Mouse (Mus musculus): Measurements from ENCODE around the gene Sema4c. TPM values are rescaled to one million over a fixed set of nuclear protein-coding genes. Genes with fewer than 3 reads are reported as not detected.

The Sema4c gene
- polyA plus RNA-seq, 1 experiment from 2014 or later = 2.0 TPM

DNA sequence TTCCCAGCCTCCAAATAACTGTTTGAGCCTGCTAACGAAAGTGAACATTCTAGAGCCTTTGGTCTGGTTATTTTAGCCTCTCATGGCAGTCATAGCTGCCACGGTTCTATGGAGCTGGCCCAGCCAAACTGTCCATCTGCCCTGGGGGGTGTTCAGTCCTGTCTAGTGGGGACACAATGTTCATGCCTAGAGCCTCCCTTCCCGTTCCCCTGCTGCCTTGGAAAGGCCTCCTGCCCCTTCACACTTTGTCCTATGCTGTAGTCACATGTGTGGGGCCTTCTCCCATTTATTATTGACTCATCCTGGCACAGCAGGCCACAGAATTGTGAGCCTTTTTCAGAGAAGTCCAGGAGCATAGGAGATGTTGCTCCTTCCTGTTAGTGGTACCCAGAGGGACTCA lies 39.9 kb downstream of the Sema4c start:
- H3K4me3 ChIP-seq (ENCODE audit: low read depth, low read length) = no peak overlapping the region
- no peak overlapping the region for H3K4me2 ChIP-seq (ENCODE audit: low read depth, low read length)
- no peaks in the 10 kb centered on the region for H3K9me3 ChIP-seq (replicated peaks; ENCODE audit: control insufficient read depth, low read length)
- WGBS (ENCODE audit: insufficient replicate concordance) = 58% methylated on average over 3 of the region's 3 CpGs
- peaks cover 5% of the 10 kb centered on the region for H3K4me1 ChIP-seq (ENCODE audit: control insufficient read depth, low read depth, low read length)
- no peak overlapping the region for H3K27ac ChIP-seq (ENCODE audit: low read length)
- H3K9ac ChIP-seq (ENCODE audit: low read depth, low read length) = no peak overlapping the region
- peaks cover 13% of the 10 kb centered on the region for H3K36me3 ChIP-seq (ENCODE audit: control insufficient read depth, insufficient read depth)
- no peaks in the 10 kb centered on the region for H3K27me3 ChIP-seq (ENCODE audit: control insufficient read depth, insufficient read depth, low read depth, low read length)
- no peak for ATAC-seq (ENCODE audit: low read depth)

DNA sequence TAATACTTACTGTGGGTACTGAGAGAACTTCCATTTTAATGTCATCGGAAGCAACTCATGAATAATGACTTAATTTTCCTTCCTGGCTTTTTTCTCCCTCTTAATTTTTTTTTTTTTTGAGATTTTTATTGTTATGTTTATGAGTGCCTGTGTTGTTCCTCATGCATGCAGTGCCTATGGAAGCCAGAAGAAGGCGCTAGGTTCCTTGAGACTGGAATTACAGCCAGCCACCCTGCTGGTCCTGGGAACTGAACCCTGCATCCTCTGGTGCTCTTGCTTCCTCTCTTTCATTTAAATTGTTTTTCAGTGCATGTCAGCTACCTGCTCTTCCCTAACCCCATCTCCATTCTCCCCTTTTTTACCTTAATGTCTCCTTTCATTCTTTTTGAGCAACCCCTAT lies 44.4 kb downstream of the Sema4c start:
- peak overlapping the region; percentile 91; the same call in 1 of the 2 replicates for H3K4me2 ChIP-seq (ENCODE audit: low read depth, low read length)
- WGBS (ENCODE audit: insufficient replicate concordance) = 71% methylated on average over 2 of the region's 2 CpGs
- no peaks in the 10 kb centered on the region for H3K27me3 ChIP-seq (ENCODE audit: control insufficient read depth, insufficient read depth, low read depth, low read length)
- H3K9ac ChIP-seq (ENCODE audit: low read depth, low read length) = peak overlapping the region; percentile 21; the same call in 1 of the 2 replicates
- H3K9me3 ChIP-seq (replicated peaks; ENCODE audit: control insufficient read depth, low read length) = no peaks in the 10 kb centered on the region
- peak overlapping the region; percentile 89 for H3K4me3 ChIP-seq (ENCODE audit: low read depth, low read length)
- peaks cover 13% of the 10 kb centered on the region for H3K4me1 ChIP-seq (ENCODE audit: control insufficient read depth, low read depth, low read length)
- no peak overlapping the region for H3K27ac ChIP-seq (ENCODE audit: low read length)
- H3K36me3 ChIP-seq (ENCODE audit: control insufficient read depth, insufficient read depth) = no peaks in the 10 kb centered on the region
- no peak for ATAC-seq (ENCODE audit: low read depth)

DNA sequence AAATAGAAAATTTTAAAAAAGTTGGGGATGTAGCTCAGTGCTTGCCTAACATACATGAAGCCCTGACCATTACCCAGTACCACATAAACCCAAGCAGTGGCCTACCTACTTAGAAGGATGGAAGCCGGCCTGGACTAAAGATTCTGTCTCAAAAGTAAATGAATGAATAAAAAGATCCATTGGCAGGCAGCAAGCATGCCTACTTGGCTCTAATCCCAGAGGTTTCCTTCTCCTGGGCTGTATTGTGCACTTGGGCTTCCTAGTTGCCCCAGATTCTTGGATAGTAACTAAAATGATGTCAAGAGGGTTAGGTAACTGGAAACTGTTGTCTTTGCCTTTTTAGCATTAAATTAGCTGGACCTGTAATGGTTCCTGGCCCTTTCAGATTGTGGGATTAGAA lies 44.8 kb downstream of the Sema4c start:
- Histone ChIP-seq H3K9me3 (replicated peaks; ENCODE audit: control insufficient read depth, low read length) (no peaks in the 10 kb centered on the region), H3K9ac (ENCODE audit: low read depth, low read length) (peak overlapping the region; percentile 21; the same call in 1 of the 2 replicates), H3K4me3 (ENCODE audit: low read depth, low read length) (peak overlapping the region; percentile 89), H3K4me1 (ENCODE audit: control insufficient read depth, low read depth, low read length) (peaks cover 13% of the 10 kb centered on the region), H3K36me3 (ENCODE audit: control insufficient read depth, insufficient read depth) (no peaks in the 10 kb centered on the region), H3K27ac (ENCODE audit: low read length) (no peak overlapping the region), H3K27me3 (ENCODE audit: control insufficient read depth, insufficient read depth, low read depth, low read length) (no peaks in the 10 kb centered on the region), H3K4me2 (ENCODE audit: low read depth, low read length) (peak overlapping the region; percentile 91)
- WGBS (ENCODE audit: insufficient replicate concordance) = 24% methylated on average over 1 of the region's 1 CpGs
- no peak for ATAC-seq (ENCODE audit: low read depth)

DNA sequence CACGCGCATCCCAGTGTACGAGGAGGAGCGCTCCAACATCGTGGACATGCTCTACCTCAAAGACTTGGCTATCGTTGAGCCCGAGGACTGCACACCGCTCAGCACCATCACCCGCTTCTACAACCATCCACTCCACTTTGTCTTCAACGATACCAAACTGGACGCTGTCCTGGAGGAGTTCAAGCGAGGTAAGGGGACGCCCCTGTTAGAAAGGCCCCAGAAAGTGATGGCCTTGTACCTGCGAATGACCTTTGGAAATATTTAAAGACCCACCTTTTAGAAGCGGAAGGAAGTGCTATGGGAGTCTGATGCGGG lies 45.2 kb downstream of the Sema4c start:
- Histone ChIP-seq H3K27me3 (ENCODE audit: control insufficient read depth, insufficient read depth, low read depth, low read length) (no peaks in the 10 kb centered on the region), H3K4me1 (ENCODE audit: control insufficient read depth, low read depth, low read length) (peaks cover 13% of the 10 kb centered on the region), H3K4me3 (ENCODE audit: low read depth, low read length) (peak overlapping the region; percentile 89), H3K27ac (ENCODE audit: low read length) (no peak overlapping the region), H3K9me3 (replicated peaks; ENCODE audit: control insufficient read depth, low read length) (no peaks in the 10 kb centered on the region), H3K36me3 (ENCODE audit: control insufficient read depth, insufficient read depth) (no peaks in the 10 kb centered on the region), H3K9ac (ENCODE audit: low read depth, low read length) (peak overlapping the region; percentile 85), H3K4me2 (ENCODE audit: low read depth, low read length) (peak overlapping the region; percentile 91)
- 5% methylated on average over 16 of the region's 16 CpGs for WGBS (ENCODE audit: insufficient replicate concordance)
- ATAC-seq (ENCODE audit: low read depth) = no peak

DNA sequence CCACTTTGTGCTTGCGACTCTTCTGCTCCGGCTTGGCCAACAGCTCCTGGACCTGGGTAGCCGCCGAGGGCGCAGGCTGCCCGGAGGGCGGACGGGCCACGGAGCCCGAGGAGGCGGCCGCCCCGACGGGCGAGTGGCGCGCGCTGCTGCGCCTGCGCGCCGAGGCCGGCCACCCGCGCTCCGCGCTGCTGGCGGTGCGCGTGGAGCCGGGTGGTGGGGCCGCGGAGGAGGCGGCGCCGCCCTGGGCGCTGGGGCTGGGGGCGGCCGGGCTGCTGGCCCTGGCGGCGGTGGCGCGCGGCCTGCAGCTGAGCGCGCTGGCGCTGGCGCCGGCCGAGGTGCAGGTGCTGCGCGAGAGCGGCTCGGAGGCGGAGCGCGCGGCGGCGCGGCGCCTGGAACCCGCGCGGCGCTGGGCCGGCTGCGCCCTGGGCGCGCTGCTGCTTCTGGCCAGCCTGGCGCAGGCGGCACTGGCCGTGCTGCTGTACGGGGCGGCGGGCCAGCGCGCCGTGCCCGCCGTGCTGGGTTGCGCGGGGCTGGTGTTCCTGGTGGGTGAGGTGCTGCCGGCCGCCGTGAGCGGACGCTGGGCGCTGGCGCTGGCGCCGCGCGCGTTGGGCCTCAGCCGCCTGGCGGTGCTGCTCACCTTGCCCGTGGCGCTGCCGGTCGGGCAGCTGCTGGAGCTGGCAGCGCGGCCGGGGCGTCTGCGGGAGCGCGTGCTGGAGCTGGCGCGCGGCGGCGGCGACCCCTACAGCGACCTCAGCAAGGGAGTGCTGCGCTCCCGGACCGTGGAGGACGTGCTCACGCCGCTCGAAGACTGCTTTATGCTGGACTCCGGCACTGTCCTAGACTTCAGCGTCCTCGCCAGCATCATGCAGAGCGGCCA lies 45.8 kb downstream of the Sema4c start:
- Histone ChIP-seq H3K27me3 (ENCODE audit: control insufficient read depth, insufficient read depth, low read depth, low read length) (no peaks in the 10 kb centered on the region), H3K9me3 (replicated peaks; ENCODE audit: control insufficient read depth, low read length) (no peaks in the 10 kb centered on the region), H3K4me2 (ENCODE audit: low read depth, low read length) (peak overlapping the region; percentile 91), H3K9ac (ENCODE audit: low read depth, low read length) (peak overlapping the region; percentile 85), H3K4me3 (ENCODE audit: low read depth, low read length) (peak overlapping the region; percentile 89), H3K27ac (ENCODE audit: low read length) (peak overlapping the region; percentile 94), H3K36me3 (ENCODE audit: control insufficient read depth, insufficient read depth) (no peaks in the 10 kb centered on the region), H3K4me1 (ENCODE audit: control insufficient read depth, low read depth, low read length) (peaks cover 13% of the 10 kb centered on the region)
- peak; percentile 44 for ATAC-seq (ENCODE audit: low read depth)
- WGBS (ENCODE audit: insufficient replicate concordance) = 0% methylated on average over 84 of the region's 126 CpGs

DNA sequence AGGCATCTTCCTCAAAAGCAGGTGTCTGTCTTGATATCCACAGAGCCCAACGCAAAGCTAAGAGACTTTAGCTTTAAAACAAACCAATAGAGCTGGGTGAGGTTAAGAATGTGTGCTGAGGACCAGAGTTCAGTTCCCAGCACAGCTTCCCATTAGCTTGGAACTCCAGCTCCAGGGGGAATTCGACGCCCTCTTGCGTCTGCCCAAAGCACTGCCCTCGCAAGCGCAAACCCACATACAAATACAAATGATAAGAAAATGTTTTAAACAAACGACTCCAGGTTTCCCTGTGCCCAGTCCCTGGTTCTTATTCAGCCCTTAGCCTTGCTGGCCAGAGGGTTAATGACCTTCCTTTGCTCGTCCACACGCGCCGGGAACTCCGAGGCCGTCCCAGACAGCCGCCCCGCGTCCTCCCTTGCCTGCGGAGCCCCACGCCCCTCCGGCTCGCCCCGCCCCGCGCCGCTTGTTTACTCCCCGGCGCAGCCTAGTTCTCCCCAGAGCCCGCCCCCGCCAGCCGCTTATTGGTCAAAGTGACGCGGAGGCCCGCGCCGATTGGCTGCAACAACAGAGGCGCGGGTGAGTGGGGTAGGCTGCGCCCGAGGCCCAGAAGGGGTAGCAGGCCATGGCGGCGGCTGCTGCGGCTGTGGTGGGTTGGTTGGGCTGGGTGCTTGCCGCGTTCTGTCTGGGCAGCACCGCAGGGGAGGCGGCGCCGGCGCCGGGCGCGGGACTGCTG lies 46.7 kb downstream of the Sema4c start, which contains the start of gene Cnnm3:
Gene Cnnm3 (plus strand): TSS at position 579 of the 733 bp plus-strand sequence.
- peak within 1 kb of the TSS; percentile 85 for H3K9ac ChIP-seq (ENCODE audit: low read depth, low read length)
- H3K36me3 ChIP-seq (ENCODE audit: control insufficient read depth, insufficient read depth) = no peaks in the 10 kb centered on the region
- WGBS (ENCODE audit: insufficient replicate concordance) = 1% methylated on average over 49 of the region's 51 CpGs
- peak within 1 kb of the TSS; percentile 94 for H3K27ac ChIP-seq (ENCODE audit: low read length)
- H3K9me3 ChIP-seq (replicated peaks; ENCODE audit: control insufficient read depth, low read length) = no peaks in the 10 kb centered on the region
- ATAC-seq (ENCODE audit: low read depth) = peak; percentile 99
- H3K4me1 ChIP-seq (ENCODE audit: control insufficient read depth, low read depth, low read length) = peaks cover 13% of the 10 kb centered on the region
- H3K27me3 ChIP-seq (ENCODE audit: control insufficient read depth, insufficient read depth, low read depth, low read length) = no peaks in the 10 kb centered on the region
- peak within 1 kb of the TSS; percentile 91 for H3K4me2 ChIP-seq (ENCODE audit: low read depth, low read length)
- H3K4me3 ChIP-seq (ENCODE audit: low read depth, low read length) = peak within 1 kb of the TSS; percentile 89

DNA sequence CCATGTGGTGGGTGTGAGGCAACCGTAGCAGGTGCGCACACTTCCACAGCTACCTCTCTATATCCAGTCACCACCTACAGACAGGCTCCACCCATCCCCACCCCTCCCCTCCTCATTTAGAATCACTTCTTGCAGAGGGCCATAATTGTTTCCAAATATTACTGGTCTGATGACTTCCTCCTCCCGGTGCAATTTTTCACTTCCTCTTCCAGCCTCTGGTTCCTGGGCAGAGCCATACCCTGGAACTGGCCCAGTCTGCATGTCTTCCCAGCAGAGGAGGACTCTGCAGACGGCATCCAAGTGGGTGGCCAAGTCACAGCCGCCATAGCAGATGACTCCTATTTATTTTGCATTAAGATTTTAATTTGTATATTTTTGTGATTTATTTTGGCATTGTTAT lies 49.9 kb downstream of the Sema4c start:
- no peak for ATAC-seq (ENCODE audit: low read depth)
- 51% methylated on average over 5 of the region's 5 CpGs for WGBS (ENCODE audit: insufficient replicate concordance)
- H3K27ac ChIP-seq (ENCODE audit: low read length) = no peak overlapping the region

DNA sequence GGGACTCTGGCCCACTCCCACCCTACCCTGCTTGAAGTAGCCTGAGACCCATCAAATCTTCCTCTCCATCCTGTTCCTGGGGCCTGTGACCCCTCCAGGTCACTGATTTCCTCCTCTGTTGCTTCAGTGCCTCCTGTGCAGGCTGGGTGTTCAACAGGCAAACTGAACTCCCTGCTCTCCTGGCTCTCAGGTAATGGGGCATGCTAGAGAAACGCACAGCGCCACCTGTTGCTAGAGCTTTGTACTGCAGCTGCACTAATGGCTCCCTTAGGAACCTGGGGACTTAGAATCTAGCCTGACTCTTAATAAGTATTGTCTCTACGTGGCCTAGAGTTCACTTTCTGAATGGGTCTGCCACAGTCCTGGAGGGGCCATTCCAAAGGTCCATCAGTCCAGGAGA lies 56.9 kb downstream of the Sema4c start:
- H3K36me3 ChIP-seq (ENCODE audit: control insufficient read depth, insufficient read depth) = no peaks in the 10 kb centered on the region
- 3% methylated on average over 3 of the region's 3 CpGs for WGBS (ENCODE audit: insufficient replicate concordance)
- H3K27ac ChIP-seq (ENCODE audit: low read length) = no peak overlapping the region
- H3K4me2 ChIP-seq (ENCODE audit: low read depth, low read length) = no peak overlapping the region
- no peaks in the 10 kb centered on the region for H3K27me3 ChIP-seq (ENCODE audit: control insufficient read depth, insufficient read depth, low read depth, low read length)
- H3K4me1 ChIP-seq (ENCODE audit: control insufficient read depth, low read depth, low read length) = no peaks in the 10 kb centered on the region
- peak; percentile 24; the same call in 1 of the 2 replicates for ATAC-seq (ENCODE audit: low read depth)
- H3K9me3 ChIP-seq (replicated peaks; ENCODE audit: control insufficient read depth, low read length) = no peaks in the 10 kb centered on the region
- H3K9ac ChIP-seq (ENCODE audit: low read depth, low read length) = no peak overlapping the region
- no peak overlapping the region for H3K4me3 ChIP-seq (ENCODE audit: low read depth, low read length)

More for the DNA sequence above, 49.9 kb downstream of the Sema4c start:
- Histone ChIP-seq H3K9me3 (replicated peaks; ENCODE audit: control insufficient read depth, low read length) (no peaks in the 10 kb centered on the region), H3K36me3 (ENCODE audit: control insufficient read depth, insufficient read depth) (no peaks in the 10 kb centered on the region), H3K4me2 (ENCODE audit: low read depth, low read length) (no peak overlapping the region), H3K4me1 (ENCODE audit: control insufficient read depth, low read depth, low read length) (peaks cover 8% of the 10 kb centered on the region), H3K4me3 (ENCODE audit: low read depth, low read length) (no peak overlapping the region), H3K9ac (ENCODE audit: low read depth, low read length) (no peak overlapping the region), H3K27me3 (ENCODE audit: control insufficient read depth, insufficient read depth, low read depth, low read length) (no peaks in the 10 kb centered on the region)

Data from liver, embryonic 16.5 days (tissue).